Mouse (Mus musculus): Measurements from ENCODE around the gene Pacsin1. TPM values are rescaled to one million over a fixed set of nuclear protein-coding genes. Genes with fewer than 3 reads are reported as not detected.

The Pacsin1 gene
- polyA plus RNA-seq (2012; fragmentation: generic; extraction: Trizol) = not detected
- long read RNA-seq, experiment 1 = 0 reads
- long read RNA-seq, experiment 2 = 0 reads

DNA sequence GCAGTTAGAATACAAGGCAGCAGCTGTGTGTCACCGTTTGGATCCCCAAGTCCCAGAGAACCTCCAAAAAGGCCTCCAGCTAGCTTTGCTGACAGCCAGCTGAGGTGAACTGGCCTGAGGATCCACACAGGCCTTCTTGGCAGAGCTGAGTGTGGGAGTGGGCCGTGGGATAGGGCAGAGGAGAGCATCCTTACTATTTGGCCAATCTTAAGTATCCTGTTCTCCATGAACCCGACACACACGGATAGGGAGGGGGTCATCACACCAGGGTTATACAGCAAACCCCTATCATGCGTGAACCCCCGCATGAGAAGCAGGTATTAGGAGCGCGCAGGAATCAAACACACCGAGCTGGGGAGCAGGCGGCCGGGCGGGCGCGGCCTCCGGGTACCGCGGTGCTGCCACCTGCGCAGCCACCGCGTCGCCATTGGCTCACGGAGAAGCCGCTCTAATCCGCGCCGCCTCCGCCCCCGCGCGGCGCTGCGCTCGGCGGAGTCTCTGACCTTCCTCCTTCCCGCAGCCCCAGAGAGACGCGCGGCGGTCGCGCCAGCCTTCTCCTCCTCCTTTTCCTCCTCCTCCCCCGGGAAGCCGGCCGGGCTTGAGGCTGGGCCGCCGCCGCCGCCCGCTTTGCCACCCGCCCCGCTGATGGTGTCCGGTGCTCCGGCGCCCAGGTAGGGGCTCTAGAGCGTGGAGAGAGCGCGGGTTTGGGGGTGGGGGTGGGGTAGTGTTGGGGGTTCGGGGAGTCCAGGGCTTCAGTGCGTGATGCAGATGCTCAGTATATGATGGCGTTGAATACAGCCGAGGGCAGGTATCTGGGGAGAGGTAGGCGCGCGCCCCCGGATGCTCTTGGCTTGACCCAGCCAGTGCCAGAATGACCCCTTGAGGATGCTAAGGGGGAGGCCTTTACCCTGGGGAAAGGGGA is at the start of gene Pacsin1:
Gene Pacsin1, plus strand, starts transcription at position 421 of the 922 bp plus-strand sequence.
- H3K27me3 ChIP-seq (ENCODE audit: control insufficient read depth, insufficient read depth, insufficient read length) = peaks cover 25% of the 10 kb centered on the region
- TF ChIP-seq USF1 (IDR thresholded peaks at IDR 0.05; ENCODE audit: low read depth) = no peak
- TF ChIP-seq MYOD1 (IDR thresholded peaks at IDR 0.05; ENCODE audit: control insufficient read depth, insufficient read length, low read depth) = no peak
- TF ChIP-seq MAX (IDR thresholded peaks at IDR 0.05) = no peak
- no peak for TF ChIP-seq MYOG (IDR thresholded peaks at IDR 0.05; ENCODE audit: control insufficient read depth, extremely low read depth, insufficient read length)
- TF ChIP-seq FOSL1 (IDR thresholded peaks at IDR 0.05; ENCODE audit: insufficient read depth, low read length, poor library complexity, severe bottlenecking) = no peak
- no peak for TF ChIP-seq CEBPB (IDR thresholded peaks at IDR 0.05; ENCODE audit: low read depth)
- TF ChIP-seq CTCF (IDR thresholded peaks at IDR 0.05; ENCODE audit: control insufficient read depth, insufficient read depth, insufficient read length) = no peak
- H3K4me3 ChIP-seq (ENCODE audit: insufficient read depth, poor library complexity, severe bottlenecking) = no peak within 1 kb of the TSS
- H3K79me3 ChIP-seq (ENCODE audit: low read depth) = no peaks in the 10 kb centered on the region
- no peak within 1 kb of the TSS for H3ac ChIP-seq (ENCODE audit: control insufficient read depth, insufficient read length, low read depth)
- no peaks in the 10 kb centered on the region for H3K79me2 ChIP-seq (ENCODE audit: control insufficient read depth, insufficient read depth)
- H3K36me3 ChIP-seq (ENCODE audit: control insufficient read depth, insufficient read depth) = no peaks in the 10 kb centered on the region

DNA sequence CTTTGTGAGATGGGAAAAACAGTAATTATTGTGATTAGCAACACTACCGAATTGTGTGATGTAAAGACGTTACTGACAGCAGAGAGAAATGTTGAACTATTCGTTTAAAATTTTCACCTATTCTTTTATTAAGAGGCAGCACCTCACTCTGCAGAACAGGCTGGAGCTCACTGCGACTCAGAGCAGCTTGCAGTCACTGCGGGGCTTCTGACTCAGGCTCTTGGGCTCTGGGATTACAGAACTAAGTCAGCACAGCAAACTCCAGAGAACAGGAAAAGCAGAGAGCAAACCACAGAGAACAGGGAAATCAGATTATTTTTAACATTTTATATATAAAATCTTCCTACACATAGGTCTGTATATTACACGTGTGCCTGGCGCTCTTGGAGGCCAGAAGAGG is 45.7 kb upstream of the Pacsin1 start:
- peaks cover 96% of the 10 kb centered on the region for H3K79me2 ChIP-seq (ENCODE audit: control insufficient read depth, insufficient read depth)
- peaks cover 89% of the 10 kb centered on the region for H3K79me3 ChIP-seq (ENCODE audit: low read depth)
- no peak overlapping the region for H3ac ChIP-seq (ENCODE audit: control insufficient read depth, insufficient read length, low read depth)
- TF ChIP-seq USF1 (IDR thresholded peaks at IDR 0.05; ENCODE audit: low read depth) (no peak), CEBPB (IDR thresholded peaks at IDR 0.05; ENCODE audit: low read depth) (no peak), CTCF (IDR thresholded peaks at IDR 0.05; ENCODE audit: control insufficient read depth, insufficient read depth, insufficient read length) (no peak), FOSL1 (IDR thresholded peaks at IDR 0.05; ENCODE audit: insufficient read depth, low read length, poor library complexity, severe bottlenecking) (no peak), MYOD1 (IDR thresholded peaks at IDR 0.05; ENCODE audit: control insufficient read depth, insufficient read length, low read depth) (no peak), MYOG (IDR thresholded peaks at IDR 0.05; ENCODE audit: control insufficient read depth, extremely low read depth, insufficient read length) (no peak), MAX (IDR thresholded peaks at IDR 0.05) (no peak)
- peaks cover 6% of the 10 kb centered on the region for H3K36me3 ChIP-seq (ENCODE audit: control insufficient read depth, insufficient read depth)
- H3K4me3 ChIP-seq (ENCODE audit: insufficient read depth, poor library complexity, severe bottlenecking) = no peak overlapping the region
- H3K27me3 ChIP-seq (ENCODE audit: control insufficient read depth, insufficient read depth, insufficient read length) = no peaks in the 10 kb centered on the region

DNA sequence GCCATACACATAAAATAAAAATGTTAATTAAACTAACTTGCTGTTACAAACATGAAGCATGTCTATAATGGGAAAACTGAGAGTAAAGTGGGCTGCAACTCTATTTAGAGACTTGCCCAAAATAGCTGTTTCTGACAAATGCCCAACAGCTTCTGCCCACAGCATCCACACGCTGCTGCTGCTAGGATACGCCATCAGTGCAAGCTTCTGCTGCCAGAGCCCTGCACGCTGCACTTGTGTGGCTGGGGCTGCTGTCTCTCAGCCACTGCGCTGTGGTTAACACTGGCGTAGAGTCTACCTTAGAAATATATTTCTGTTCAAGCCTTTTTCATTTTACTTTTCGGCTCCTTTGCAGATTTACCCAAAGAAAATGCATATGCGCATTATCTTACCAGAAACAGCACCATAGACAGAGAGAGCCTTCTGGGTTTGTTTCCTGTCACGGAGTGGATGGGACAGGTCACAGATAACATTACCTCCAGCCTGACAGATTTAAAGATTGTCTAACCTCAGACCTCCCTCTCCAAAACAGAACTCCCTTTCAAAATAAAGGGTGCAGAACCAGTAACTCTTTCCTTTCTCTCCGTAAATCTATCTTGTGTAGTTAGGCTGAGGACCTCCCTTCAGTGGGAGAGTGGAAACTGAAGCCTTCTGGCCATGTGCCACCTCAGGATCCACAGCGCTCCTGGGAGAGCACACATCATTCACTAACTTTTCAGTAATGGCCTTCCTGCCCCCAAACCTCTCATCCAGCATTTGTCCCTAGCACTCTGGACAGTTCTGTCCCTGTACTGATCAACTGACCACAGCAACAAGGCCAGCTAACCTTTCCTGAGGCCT is 44.4 kb upstream of the Pacsin1 start:
- Histone ChIP-seq H3K27me3 (ENCODE audit: control insufficient read depth, insufficient read depth, insufficient read length) (no peaks in the 10 kb centered on the region), H3K4me3 (ENCODE audit: insufficient read depth, poor library complexity, severe bottlenecking) (no peak overlapping the region), H3K79me3 (ENCODE audit: low read depth) (peaks cover 96% of the 10 kb centered on the region), H3ac (ENCODE audit: control insufficient read depth, insufficient read length, low read depth) (no peak overlapping the region), H3K36me3 (ENCODE audit: control insufficient read depth, insufficient read depth) (peaks cover 6% of the 10 kb centered on the region), H3K79me2 (ENCODE audit: control insufficient read depth, insufficient read depth) (peaks cover 100% of the 10 kb centered on the region)
- TF ChIP-seq CTCF (IDR thresholded peaks at IDR 0.05; ENCODE audit: control insufficient read depth, insufficient read depth, insufficient read length) (no peak), MYOG (IDR thresholded peaks at IDR 0.05; ENCODE audit: control insufficient read depth, extremely low read depth, insufficient read length) (no peak), MYOD1 (IDR thresholded peaks at IDR 0.05; ENCODE audit: control insufficient read depth, insufficient read length, low read depth) (no peak), USF1 (IDR thresholded peaks at IDR 0.05; ENCODE audit: low read depth) (no peak), MAX (IDR thresholded peaks at IDR 0.05) (no peak), CEBPB (IDR thresholded peaks at IDR 0.05; ENCODE audit: low read depth) (no peak)

DNA sequence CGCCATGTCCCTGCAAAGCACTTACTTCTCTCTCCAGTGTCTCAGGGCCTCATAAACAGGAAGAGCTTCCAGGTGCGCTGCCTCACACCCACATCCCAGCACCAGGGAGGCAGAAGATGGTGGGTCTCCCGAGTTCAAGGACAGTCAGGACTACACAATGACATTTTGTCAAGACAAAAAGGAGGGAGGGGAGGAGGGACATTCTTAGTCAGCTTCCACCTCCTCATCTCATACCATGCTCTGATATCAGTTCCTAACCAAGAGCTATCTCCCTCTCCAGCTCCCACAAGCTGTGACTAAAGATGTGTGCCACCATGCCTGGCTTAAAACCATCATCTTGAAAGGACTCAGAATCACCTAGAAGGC is 43.8 kb upstream of the Pacsin1 start:
- Histone ChIP-seq H3K4me3 (ENCODE audit: insufficient read depth, poor library complexity, severe bottlenecking) (no peak overlapping the region), H3ac (ENCODE audit: control insufficient read depth, insufficient read length, low read depth) (no peak overlapping the region), H3K27me3 (ENCODE audit: control insufficient read depth, insufficient read depth, insufficient read length) (no peaks in the 10 kb centered on the region), H3K79me3 (ENCODE audit: low read depth) (peaks cover 94% of the 10 kb centered on the region), H3K79me2 (ENCODE audit: control insufficient read depth, insufficient read depth) (peaks cover 100% of the 10 kb centered on the region), H3K36me3 (ENCODE audit: control insufficient read depth, insufficient read depth) (peaks cover 6% of the 10 kb centered on the region)
- no peak for TF ChIP-seq MAX (IDR thresholded peaks at IDR 0.05)
- TF ChIP-seq FOSL1 (IDR thresholded peaks at IDR 0.05; ENCODE audit: insufficient read depth, low read length, poor library complexity, severe bottlenecking) = no peak
- TF ChIP-seq USF1 (IDR thresholded peaks at IDR 0.05; ENCODE audit: low read depth) = no peak
- TF ChIP-seq CEBPB (IDR thresholded peaks at IDR 0.05; ENCODE audit: low read depth) = no peak
- no peak for TF ChIP-seq CTCF (IDR thresholded peaks at IDR 0.05; ENCODE audit: control insufficient read depth, insufficient read depth, insufficient read length)
- no peak for TF ChIP-seq MYOD1 (IDR thresholded peaks at IDR 0.05; ENCODE audit: control insufficient read depth, insufficient read length, low read depth)
- no peak for TF ChIP-seq MYOG (IDR thresholded peaks at IDR 0.05; ENCODE audit: control insufficient read depth, extremely low read depth, insufficient read length)

DNA sequence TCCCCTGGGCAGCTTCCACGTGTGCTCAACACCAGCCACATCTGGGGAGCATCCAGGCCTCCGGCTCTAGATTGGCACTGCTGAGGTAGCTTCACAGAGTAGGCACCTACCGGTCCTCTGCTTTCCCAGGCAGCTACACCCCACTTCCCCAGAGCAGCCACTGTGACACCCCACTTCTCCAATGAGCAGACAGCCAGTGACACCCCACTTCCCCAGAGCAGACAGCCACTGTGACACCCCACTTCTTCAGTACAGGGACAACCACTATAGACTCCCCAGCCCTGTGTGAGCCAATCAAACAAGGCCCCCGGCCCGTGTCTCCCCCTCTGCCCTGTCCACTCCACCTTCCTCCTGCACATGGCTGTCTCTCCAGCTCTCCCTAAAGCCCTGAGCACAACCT is 43.3 kb upstream of the Pacsin1 start:
- Histone ChIP-seq H3K36me3 (ENCODE audit: control insufficient read depth, insufficient read depth) (peaks cover 6% of the 10 kb centered on the region), H3K27me3 (ENCODE audit: control insufficient read depth, insufficient read depth, insufficient read length) (no peaks in the 10 kb centered on the region), H3K79me3 (ENCODE audit: low read depth) (peaks cover 96% of the 10 kb centered on the region), H3K79me2 (ENCODE audit: control insufficient read depth, insufficient read depth) (peaks cover 100% of the 10 kb centered on the region), H3K4me3 (ENCODE audit: insufficient read depth, poor library complexity, severe bottlenecking) (no peak overlapping the region), H3ac (ENCODE audit: control insufficient read depth, insufficient read length, low read depth) (no peak overlapping the region)
- no peak for TF ChIP-seq CEBPB (IDR thresholded peaks at IDR 0.05; ENCODE audit: low read depth)
- no peak for TF ChIP-seq CTCF (IDR thresholded peaks at IDR 0.05; ENCODE audit: control insufficient read depth, insufficient read depth, insufficient read length)
- TF ChIP-seq MAX (IDR thresholded peaks at IDR 0.05) = no peak
- TF ChIP-seq MYOG (IDR thresholded peaks at IDR 0.05; ENCODE audit: control insufficient read depth, extremely low read depth, insufficient read length) = no peak
- TF ChIP-seq FOSL1 (IDR thresholded peaks at IDR 0.05; ENCODE audit: insufficient read depth, low read length, poor library complexity, severe bottlenecking) = no peak
- TF ChIP-seq MYOD1 (IDR thresholded peaks at IDR 0.05; ENCODE audit: control insufficient read depth, insufficient read length, low read depth) = no peak
- TF ChIP-seq USF1 (IDR thresholded peaks at IDR 0.05; ENCODE audit: low read depth) = no peak
